ENCODE assay signal across 15 mouse cellular contexts in the genomic region with DNA sequence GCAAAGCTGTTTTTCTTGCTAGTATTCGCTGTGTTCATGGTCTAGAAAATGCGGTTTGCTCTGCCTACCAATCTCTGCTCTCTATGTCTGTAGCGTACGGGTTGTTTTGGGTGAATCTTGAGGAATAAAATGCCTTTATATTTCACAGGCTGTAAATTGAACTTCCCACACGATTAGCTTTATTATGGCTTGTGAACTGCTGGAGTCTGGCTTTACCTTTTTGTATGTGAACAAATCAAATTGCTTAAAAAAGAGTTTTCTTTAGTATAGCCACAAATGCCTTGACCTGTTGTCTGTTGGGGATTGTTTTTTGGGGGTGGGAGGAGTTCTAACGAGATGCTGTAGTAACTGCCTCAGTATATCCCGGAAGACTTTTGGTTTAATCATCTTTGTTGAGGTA. TPM values are rescaled to one million over a fixed set of nuclear protein-coding genes. Genes with fewer than 3 reads are reported as not detected.
DNase-seq lines count a peak whose midpoint lies in the region; ATAC-seq and TF ChIP-seq lines count a peak whose summit lies in the region.
"Had no signal": no experiment of that assay in that cellular context is flagged by ENCODE, and none has a peak within 500 bp of the region (broad histone marks: within the 10 kb centered on the region; RNA-seq: fewer than 3 reads in every experiment).

No protein-coding gene starts in this region.

- peaks cover 67% of the 10 kb centered on the region for H3K27me3 ChIP-seq in stomach, embryonic 14.5 days (ENCODE audit: control insufficient read depth, insufficient read depth, low read length)
- peaks cover 22% of the 10 kb centered on the region for H3K27me3 ChIP-seq in stomach, postnatal 0 days (ENCODE audit: control insufficient read depth, insufficient read depth, low read length)
- no peaks in the 10 kb centered on the region for H3K27me3 ChIP-seq in forebrain, postnatal 0 days (ENCODE audit: insufficient read depth, low read length)
- H3K27me3 ChIP-seq in midbrain, embryonic 12.5 days, result peaks cover 72% of the 10 kb centered on the region

- peak overlapping the region; percentile 43; the same call in 1 of the 2 replicates for H3K4me3 ChIP-seq in stomach, embryonic 14.5 days (ENCODE audit: low read depth, low read length)
- H3K4me3 ChIP-seq in stomach, postnatal 0 days (ENCODE audit: low read depth, low read length), result no peak overlapping the region
- peak overlapping the region; percentile 80 for H3K4me3 ChIP-seq in forebrain, postnatal 0 days (ENCODE audit: low read depth, low read length)
- H3K4me3 ChIP-seq in midbrain, embryonic 12.5 days, result peak overlapping the region; percentile 81

- DNase-seq in stomach, postnatal 0 days (ENCODE audit: low spot score), result no peak
- peak; percentile 43 for DNase-seq in forebrain, postnatal 0 days
- no peak for DNase-seq in testis, postnatal 10 days (ENCODE audit: low spot score)
- no peak for DNase-seq in c-Kit-positive CD71-positive TER-119-positive erythroid progenitor cells, embryonic 14.5 days (ENCODE audit: low spot score)
- DNase-seq in cerebellum, adult 9-10 months, result no peak
- DNase-seq in cerebellum, adult 11 months, result no peak
- DNase-seq: adrenal gland, postnatal 36 days; heart, postnatal 4 days; kidney, postnatal 25 days; thymus, adult 2 months had no signal

- no peak overlapping the region for H3K4me2 ChIP-seq in stomach, embryonic 14.5 days (replicated peaks; ENCODE audit: low read depth, low read length)
- H3K4me2 ChIP-seq in stomach, postnatal 0 days (replicated peaks; ENCODE audit: low read depth), result no peak overlapping the region
- peak overlapping the region; percentile 93 for H3K4me2 ChIP-seq in forebrain, postnatal 0 days (ENCODE audit: low read depth)
- peak overlapping the region; percentile 79 for H3K4me2 ChIP-seq in midbrain, embryonic 12.5 days (replicated peaks)

- no peak for TF ChIP-seq EP300 in stomach, postnatal 0 days (optimal IDR thresholded peaks at IDR 0.05)

- 16% methylated on average over 7 of the region's 7 CpGs for WGBS in stomach, embryonic 14.5 days
- 16% methylated on average over 7 of the region's 7 CpGs for WGBS in stomach, postnatal 0 days
- WGBS in forebrain, postnatal 0 days, result 7% methylated on average over 7 of the region's 7 CpGs
- WGBS in midbrain, embryonic 12.5 days, result 11% methylated on average over 7 of the region's 7 CpGs

- TF ChIP-seq CTCF in stomach, postnatal 0 days (IDR thresholded peaks at IDR 0.05; ENCODE audit: low read depth), result no peak
- no peak for TF ChIP-seq CTCF in forebrain, postnatal 0 days (IDR thresholded peaks at IDR 0.05; ENCODE audit: low read depth)

- H3K9ac ChIP-seq in stomach, embryonic 14.5 days (replicated peaks; ENCODE audit: low read depth, low read length), result no peak overlapping the region
- H3K9ac ChIP-seq in stomach, postnatal 0 days (ENCODE audit: low read length), result no peak overlapping the region
- peak overlapping the region; percentile 84 for H3K9ac ChIP-seq in forebrain, postnatal 0 days
- H3K9ac ChIP-seq in midbrain, embryonic 12.5 days (replicated peaks), result peak overlapping the region; percentile 90
- H3K9ac ChIP-seq: liver, embryonic 14.5 days had no signal

- H3K36me3 ChIP-seq in stomach, embryonic 14.5 days (ENCODE audit: control insufficient read depth, insufficient read depth, low read length), result no peaks in the 10 kb centered on the region
- no peaks in the 10 kb centered on the region for H3K36me3 ChIP-seq in stomach, postnatal 0 days (ENCODE audit: control insufficient read depth, insufficient read depth, low read length)
- H3K36me3 ChIP-seq in forebrain, postnatal 0 days (ENCODE audit: insufficient read depth), result no peaks in the 10 kb centered on the region
- no peaks in the 10 kb centered on the region for H3K36me3 ChIP-seq in midbrain, embryonic 12.5 days

- no peak overlapping the region for H3K27ac ChIP-seq in stomach, embryonic 14.5 days (ENCODE audit: low read length)
- H3K27ac ChIP-seq in stomach, postnatal 0 days (replicated peaks), result no peak overlapping the region
- peak overlapping the region; percentile 94 for H3K27ac ChIP-seq in forebrain, postnatal 0 days (ENCODE audit: low read depth, low read length)
- H3K27ac ChIP-seq in midbrain, embryonic 12.5 days (replicated peaks), result peak overlapping the region; percentile 98
- H3K27ac ChIP-seq: liver, embryonic 14.5 days; macrophage had no signal

- peaks cover 23% of the 10 kb centered on the region; the same call in 1 of the 2 replicates for H3K4me1 ChIP-seq in stomach, embryonic 14.5 days (ENCODE audit: control insufficient read depth, insufficient read depth, low read length)
- peaks cover 9% of the 10 kb centered on the region for H3K4me1 ChIP-seq in stomach, postnatal 0 days (replicated peaks; ENCODE audit: control insufficient read depth, insufficient read depth)
- H3K4me1 ChIP-seq in forebrain, postnatal 0 days (ENCODE audit: insufficient read depth), result no peaks in the 10 kb centered on the region
- peaks cover 48% of the 10 kb centered on the region for H3K4me1 ChIP-seq in midbrain, embryonic 12.5 days

- no peaks in the 10 kb centered on the region for H3K9me3 ChIP-seq in stomach, embryonic 14.5 days (ENCODE audit: control insufficient read depth, low read depth, low read length)
- H3K9me3 ChIP-seq in stomach, postnatal 0 days (ENCODE audit: control insufficient read depth, low read length), result no peaks in the 10 kb centered on the region
- no peaks in the 10 kb centered on the region for H3K9me3 ChIP-seq in forebrain, postnatal 0 days (ENCODE audit: low read length)
- H3K9me3 ChIP-seq in midbrain, embryonic 12.5 days, result no peaks in the 10 kb centered on the region

- no peak for ATAC-seq in stomach, embryonic 14.5 days (ENCODE audit: insufficient number of reproducible peaks, insufficient read depth, low FRiP score, low read depth)
- ATAC-seq in stomach, postnatal 0 days (ENCODE audit: low FRiP score, low TSS enrichment), result no peak
- ATAC-seq in forebrain, postnatal 0 days, result no peak
- no peak for ATAC-seq in midbrain, embryonic 12.5 days (ENCODE audit: low FRiP score, low read depth)
- ATAC-seq: CD4-positive, CD25-positive, alpha-beta regulatory T cell, adult 4 months had no signal

RNA-seq across cellular contexts. Expression of a gene that starts 2.4 kb away (rescaled TPM):
- 1.1 and 1.3 TPM in 2 replicates for polyA plus RNA-seq in stomach, embryonic 14.5 days (2014; fragmentation: Nextera tagmentation; extraction: Ambion mirVana)
- polyA plus RNA-seq in stomach, postnatal 0 days (2015; fragmentation: Nextera tagmentation; extraction: Ambion mirVana), result 0.29 and 0.44 TPM in 2 replicates
- total RNA-seq in forebrain, postnatal 0 days (2014; rRNA removed), result 16.8 and 30.8 TPM in 2 replicates
- 4.6 and 4.8 TPM in 2 replicates for polyA plus RNA-seq in forebrain, postnatal 0 days (2015; fragmentation: Nextera tagmentation; extraction: Ambion mirVana)
- polyA plus RNA-seq in midbrain, embryonic 12.5 days (2016; fragmentation: Nextera tagmentation; extraction: Ambion mirVana), result 12.2 and 12.8 TPM in 2 replicates
- total RNA-seq: heart, postnatal 4 days had no signal
- polyA plus RNA-seq: CD4-positive, CD25-positive, alpha-beta regulatory T cell, adult 4 months; macrophage had no signal

Comparison
In these comparisons a context has a peak if more than half of its experiments do, and no peak if none do; other contexts are left out.
1. H3K27ac ChIP-seq: peak in forebrain, postnatal 0 days (single experiment) and midbrain, embryonic 12.5 days (single experiment); none in stomach, embryonic 14.5 days (single experiment) and stomach, postnatal 0 days (single experiment).
2. H3K4me2 ChIP-seq: peak in forebrain, postnatal 0 days (single experiment) and midbrain, embryonic 12.5 days (single experiment); none in stomach, embryonic 14.5 days (single experiment) and stomach, postnatal 0 days (single experiment).
3. H3K9ac ChIP-seq: peak in forebrain, postnatal 0 days (single experiment) and midbrain, embryonic 12.5 days (single experiment); none in stomach, embryonic 14.5 days (single experiment) and stomach, postnatal 0 days (single experiment).